Mouse (Mus musculus): Measurements from ENCODE around the gene Med15.

- no peak for TF ChIP-seq CTCF (IDR thresholded peaks at IDR 0.05)
- TF ChIP-seq EP300 (IDR thresholded peaks at IDR 0.05): no peak
Measured at GRCm38 (mm10) chr16:17764108-17764511, 31.4 kb upstream of the Med15 start.
